Mouse (Mus musculus) adipocyte (in vitro differentiated cells): ENCODE measurements at regions not wholly inside any gene's neighbourhood (a gene's known extent, or its start where the extent isn't known, plus 50 kb on each side); places are given as distances from the start of the nearest gene placed in this dataset.

Source experiments
- DNase-seq: peaks from one replicate; pipeline ENCODE4 v3.0.0-alpha.2; 2016; ENCODE audit warnings: low spot score

GRCm38 (mm10) chr15:61410789-61411188 lies 488.0 kb upstream of the A1bg start:
- no peak for DNase-seq

GRCm38 (mm10) chr15:61408621-61409020 lies 485.8 kb upstream of the A1bg start:
- DNase-seq: no peak

GRCm38 (mm10) chr15:61400720-61401119 lies 477.9 kb upstream of the A1bg start:
- peak; percentile 72 for DNase-seq

- DNase-seq: no peak
Observed at GRCm38 (mm10) chr15:61399971-61400370, 477.2 kb upstream of the A1bg start.

GRCm38 (mm10) chr15:61398829-61399228 lies 476.0 kb upstream of the A1bg start:
- no peak for DNase-seq

- DNase-seq: peak; percentile 60
Observed at GRCm38 (mm10) chr15:61397061-61397460, 474.2 kb upstream of the A1bg start.

- DNase-seq: peak; percentile 76
Observed at GRCm38 (mm10) chr15:61395296-61395826, 472.5 kb upstream of the A1bg start.

GRCm38 (mm10) chr15:61380666-61381065 lies 457.9 kb upstream of the A1bg start:
- DNase-seq: no peak

GRCm38 (mm10) chr15:61366276-61366675 lies 443.5 kb upstream of the A1bg start:
- peak; percentile 52 for DNase-seq

GRCm38 (mm10) chr15:61365511-61365910 lies 442.7 kb upstream of the A1bg start:
- no peak for DNase-seq

GRCm38 (mm10) chr15:61364461-61364860 lies 441.6 kb upstream of the A1bg start:
- DNase-seq: peak; percentile 93

GRCm38 (mm10) chr15:61361254-61361653 lies 438.4 kb upstream of the A1bg start:
- no peak for DNase-seq

GRCm38 (mm10) chr15:61355344-61355743 lies 432.5 kb upstream of the A1bg start:
- DNase-seq: peak; percentile 73

GRCm38 (mm10) chr15:61351729-61352342 lies 429.0 kb upstream of the A1bg start:
- DNase-seq: no peak

GRCm38 (mm10) chr15:61345101-61345500 lies 422.3 kb upstream of the A1bg start:
- no peak for DNase-seq

- DNase-seq: no peak
Observed at GRCm38 (mm10) chr15:61342618-61343017, 419.8 kb upstream of the A1bg start.

- DNase-seq: peak; percentile 10
Observed at GRCm38 (mm10) chr15:61327925-61328324, 405.1 kb upstream of the A1bg start.

GRCm38 (mm10) chr15:61322243-61322642 lies 399.4 kb upstream of the A1bg start:
- no peak for DNase-seq

GRCm38 (mm10) chr15:61309452-61310165 lies 386.8 kb upstream of the A1bg start:
- DNase-seq: peak; percentile 33

- peak; percentile 99 for DNase-seq
Observed at GRCm38 (mm10) chr15:61308936-61309335, 386.1 kb upstream of the A1bg start.

- DNase-seq: no peak
Observed at GRCm38 (mm10) chr15:61304546-61304945, 381.7 kb upstream of the A1bg start.

- no peak for DNase-seq
Observed at GRCm38 (mm10) chr15:61299796-61300195, 377.0 kb upstream of the A1bg start.

GRCm38 (mm10) chr15:61297447-61298208 lies 374.8 kb upstream of the A1bg start:
- no peak for DNase-seq
